Mouse (Mus musculus) frontal cortex, postnatal 10 days (tissue): ENCODE results near the gene Mthfd1.

Source experiments
- DNase-seq, 2 experiments: peaks; one replicate each; pipeline ENCODE4 v3.0.0; 2022; ENCODE audit warnings: low spot score in 2 of 2, mixed read lengths in 1 of 2

Mthfd1 gene

DNA sequence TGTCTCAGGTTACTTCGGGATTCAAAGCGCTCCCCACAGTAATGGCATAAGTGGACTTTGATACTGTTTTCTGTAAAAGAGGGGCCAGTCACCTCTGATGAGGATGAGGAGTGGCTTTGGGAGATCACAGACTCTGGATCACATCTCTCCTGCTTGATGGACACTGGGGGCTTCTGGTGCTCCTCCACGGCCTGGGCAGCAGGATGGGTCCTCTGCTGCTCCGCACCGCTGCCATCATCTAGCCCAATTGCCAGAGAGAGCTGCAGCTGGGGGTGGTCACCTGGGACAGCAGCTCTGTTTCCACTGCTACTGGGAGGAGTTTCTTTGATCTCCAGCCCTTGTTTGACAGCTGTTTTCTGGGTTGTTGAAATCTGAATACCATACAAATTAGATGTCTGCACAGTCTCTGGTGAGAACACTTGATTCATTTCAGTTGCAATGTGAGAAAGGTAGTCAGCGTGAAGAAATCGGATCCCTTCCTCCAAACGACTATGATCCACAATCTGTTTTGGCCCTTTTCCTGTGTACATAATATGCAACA is 94.7 kb downstream of the Mthfd1 start:
- no peak for DNase-seq

DNA sequence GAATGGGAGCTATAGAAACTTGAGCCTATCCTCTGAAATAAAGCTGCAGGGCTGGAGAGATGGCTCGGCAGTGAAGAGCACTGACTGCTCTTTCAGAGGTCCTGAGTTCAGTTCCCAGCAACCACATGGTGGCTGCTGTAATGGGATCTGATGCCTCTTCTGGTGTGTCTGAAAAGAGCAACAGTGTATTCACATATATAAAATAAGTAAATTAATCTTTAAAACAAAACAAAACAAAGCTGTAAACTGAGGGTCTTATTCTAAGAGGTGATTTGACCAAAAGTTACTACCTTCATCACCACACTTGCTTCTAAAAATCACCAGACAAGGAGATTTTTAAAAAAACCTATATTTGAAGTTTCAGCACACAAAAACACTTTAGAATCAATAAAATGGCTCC is 105.8 kb downstream of the Mthfd1 start:
- DNase-seq, result no peak

DNA sequence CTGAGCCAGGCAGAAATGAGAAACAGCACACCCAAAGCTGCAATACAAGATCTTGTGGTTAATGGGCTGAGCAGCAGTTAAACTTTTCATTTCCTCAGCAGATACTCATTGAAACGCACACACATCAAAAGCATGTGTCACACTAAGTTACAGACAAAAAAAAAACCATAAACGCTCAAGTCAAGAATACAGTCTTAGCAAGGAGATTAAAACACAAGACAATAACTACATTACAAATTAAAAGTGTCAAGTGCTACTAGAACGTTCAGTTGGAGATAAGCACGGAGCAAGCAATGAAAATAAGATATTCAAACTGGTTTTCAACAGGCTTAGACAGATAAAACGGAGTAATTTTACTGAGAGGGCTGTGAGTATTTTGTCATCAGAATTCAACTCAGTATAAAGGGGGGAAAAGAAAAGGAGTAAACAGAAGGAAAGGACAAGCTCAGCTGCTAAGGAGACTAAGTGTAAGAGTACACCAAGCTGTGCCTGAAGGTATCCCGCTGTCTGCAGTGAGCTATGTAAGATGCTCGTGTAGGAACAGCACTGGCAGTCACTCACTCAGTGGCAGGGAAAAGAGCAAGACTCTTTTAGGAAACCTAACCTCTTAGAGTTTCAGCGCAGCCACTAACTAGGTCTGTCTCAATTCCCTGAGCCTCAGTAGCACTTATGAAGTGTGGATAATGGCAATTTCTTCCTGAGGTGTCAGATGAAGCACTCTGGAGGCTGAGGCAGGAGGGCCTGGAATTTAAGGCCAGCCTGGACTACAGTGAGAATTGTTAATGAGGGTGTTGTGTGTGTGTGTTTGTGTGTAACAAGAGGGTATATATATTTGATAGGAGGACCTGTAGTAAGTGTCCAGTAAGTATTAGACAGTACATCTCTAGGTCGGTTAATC is 106.6 kb downstream of the Mthfd1 start:
- no peak for DNase-seq

DNA sequence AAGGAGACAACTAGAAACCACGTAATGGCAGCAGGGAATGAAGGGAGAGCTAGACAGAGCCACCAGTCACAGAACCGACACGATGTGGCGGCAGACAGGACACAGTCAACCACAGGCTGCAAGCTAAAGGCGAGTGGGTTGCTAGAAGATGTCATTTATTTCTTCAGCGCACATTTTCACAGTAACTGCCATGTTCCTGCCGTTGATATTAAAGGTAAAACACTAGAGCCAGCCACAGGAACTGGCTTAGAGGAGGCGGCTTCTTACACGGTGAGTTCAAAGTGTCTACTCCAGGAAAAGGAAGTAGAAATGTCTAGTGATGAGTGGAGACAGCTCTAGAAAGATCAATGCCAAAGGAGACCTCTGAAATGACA is 107.2 kb downstream of the Mthfd1 start:
- no peak for DNase-seq

DNA sequence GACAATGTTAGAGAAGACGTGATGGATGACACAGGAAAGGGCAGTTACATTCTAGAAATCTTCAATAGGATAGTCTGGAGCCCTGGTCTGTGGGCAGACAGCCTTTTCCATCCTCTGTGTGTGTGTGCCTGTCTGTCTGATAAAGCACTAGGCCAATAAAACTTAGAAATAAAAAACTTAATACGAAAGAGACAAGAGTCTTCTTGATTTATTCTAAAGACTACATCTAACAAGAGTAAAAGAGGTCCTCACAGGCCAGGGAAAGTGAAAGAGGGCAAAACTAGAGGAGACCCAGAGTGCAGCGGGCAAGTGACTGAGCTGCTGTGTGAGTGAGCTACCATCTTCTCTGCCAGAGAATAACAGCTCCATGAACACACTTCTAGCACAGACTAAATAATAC is 111.2 kb downstream of the Mthfd1 start:
- no peak for DNase-seq

DNA sequence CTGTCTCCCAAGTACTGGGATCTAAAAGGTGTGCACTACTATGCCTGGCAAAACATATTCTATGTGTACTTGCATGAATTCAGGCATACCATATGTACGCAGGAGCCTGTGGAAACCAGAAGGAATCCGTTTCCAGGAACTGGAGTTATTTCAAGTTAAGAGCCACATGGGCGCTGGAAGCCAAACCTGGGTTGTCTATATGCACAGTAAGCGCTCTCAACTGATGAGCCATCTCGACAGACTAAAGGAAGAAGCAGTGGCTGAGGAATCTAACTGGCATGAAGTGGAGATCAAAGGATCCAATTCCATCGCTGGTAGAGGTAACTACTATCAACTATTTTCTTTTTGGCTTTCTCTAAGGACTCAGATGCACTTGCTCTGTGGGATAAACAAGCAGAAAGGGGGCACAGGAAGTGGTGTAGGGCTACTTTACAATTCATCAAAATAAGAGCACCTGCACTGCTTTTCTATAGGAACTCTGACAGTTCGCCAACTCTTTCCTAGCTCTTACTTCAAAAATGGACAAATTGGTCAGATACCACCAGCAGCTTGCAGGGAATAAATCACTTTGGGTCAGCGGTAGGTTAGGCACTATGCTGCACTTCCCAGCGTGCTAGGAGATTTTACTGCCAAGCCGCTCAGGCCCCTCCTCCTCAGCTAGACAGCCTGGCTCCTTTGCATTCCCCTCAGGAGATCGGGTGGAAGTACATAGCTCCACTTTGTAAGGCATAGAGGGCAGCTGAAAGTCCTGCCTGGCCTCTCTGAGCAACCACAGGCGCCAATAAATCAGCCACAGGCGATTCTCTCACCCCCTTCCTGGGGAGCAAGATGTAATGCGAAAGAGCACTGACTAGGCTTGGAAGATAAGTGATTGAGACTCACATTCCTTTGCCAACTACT is 112.2 kb downstream of the Mthfd1 start:
- no peak for DNase-seq

DNA sequence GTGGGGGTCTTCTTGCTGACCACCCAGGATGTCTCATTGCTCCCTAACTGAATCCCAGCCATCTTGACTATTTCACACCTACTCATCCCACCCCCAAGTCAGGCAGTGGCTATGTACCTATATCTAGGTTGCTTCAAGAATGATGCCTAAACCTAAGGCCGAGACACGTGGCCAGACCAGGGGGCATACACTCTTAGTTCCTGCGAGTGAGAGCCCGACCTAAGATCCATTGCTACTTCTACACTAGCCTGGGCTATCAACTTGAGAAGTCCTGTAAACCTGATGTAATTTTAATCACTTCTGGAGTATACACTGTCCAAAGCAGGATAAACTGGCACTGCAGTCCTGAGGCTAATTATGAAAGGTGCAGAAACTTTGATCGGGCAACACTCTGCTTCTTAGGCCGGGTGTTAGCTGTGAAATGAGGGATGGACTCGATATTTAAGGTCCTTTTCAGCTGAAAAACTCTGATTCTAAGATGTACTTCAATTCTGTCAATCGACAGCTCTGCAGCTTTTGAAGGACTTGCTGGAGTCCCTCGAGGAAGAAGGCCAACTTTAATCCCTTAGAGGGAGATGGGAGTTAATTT is 113.2 kb downstream of the Mthfd1 start:
- no peak for DNase-seq

DNA sequence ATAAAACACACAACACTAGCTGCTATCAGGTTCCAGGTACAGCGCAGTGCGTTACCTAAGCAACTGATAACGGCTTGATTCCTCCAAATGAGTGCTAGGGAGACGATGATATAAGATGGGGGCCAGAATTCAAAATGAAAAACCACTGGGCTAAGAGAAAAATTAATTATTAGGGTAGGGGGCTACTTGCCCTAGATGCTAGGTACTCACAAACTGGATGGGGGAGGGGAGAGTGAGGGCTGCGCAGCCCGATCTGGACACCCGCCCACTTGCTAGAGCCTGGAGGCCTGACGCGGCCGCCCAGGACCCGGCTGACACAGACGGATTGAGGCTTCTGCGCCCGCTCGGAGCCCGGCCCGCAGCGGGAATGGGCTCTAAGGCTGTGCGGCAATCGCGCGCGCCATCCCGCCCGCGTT is 113.7 kb downstream of the Mthfd1 start:
- no peak for DNase-seq
